Mouse (Mus musculus): ENCODE measurements around the gene Cdk14.

The Cdk14 gene

DNA sequence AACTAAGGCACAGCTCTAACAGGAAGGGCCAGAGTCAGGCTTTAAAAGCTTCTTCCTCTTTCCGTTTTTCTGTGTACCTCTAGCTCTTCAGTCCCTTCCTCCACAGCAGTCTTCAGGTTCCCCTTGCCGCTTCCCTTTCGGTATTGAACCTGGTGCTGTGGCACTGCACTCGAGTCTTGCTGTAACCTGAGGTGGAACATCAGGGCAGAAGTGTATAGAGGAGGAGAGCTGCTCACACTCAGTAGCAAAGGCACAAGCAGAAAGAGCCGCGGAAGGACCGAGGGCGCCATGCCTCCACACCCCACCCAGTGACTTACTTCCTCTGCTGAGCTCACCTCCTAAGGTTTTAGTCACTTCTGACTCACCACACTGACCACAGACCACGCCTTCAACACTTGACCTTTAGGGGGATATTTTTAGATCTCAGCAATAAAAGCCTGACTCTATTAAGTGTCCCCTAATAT, at the start of gene Cdk14:
Gene Cdk14 (minus strand): TSS at position 321 of the 464 bp plus-strand sequence.
- ChIA-PET CTCF (no interaction called here), POLR2A (no interaction called here)

DNA sequence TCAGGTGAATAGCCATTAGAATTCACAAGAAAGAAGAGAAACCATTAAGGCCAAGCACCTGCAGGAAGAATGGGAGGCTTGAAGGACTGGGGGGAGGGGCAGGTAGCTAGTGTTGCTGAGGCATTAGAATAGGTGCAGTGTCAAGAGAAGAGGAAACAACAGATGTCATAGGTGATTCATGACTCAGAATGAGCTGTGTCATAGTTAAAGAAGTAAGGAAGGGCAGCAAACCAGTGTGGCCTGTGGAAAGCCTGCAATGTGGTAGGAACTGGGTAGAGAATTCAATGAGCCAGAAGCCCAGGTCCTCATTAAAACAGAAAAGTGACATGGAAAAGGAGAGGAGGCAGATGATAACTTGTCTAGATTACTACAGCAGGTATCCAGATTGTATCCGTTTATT, 45.1 kb upstream of the Cdk14 start:
- CTCF ChIA-PET: no interaction called here
- POLR2A ChIA-PET: no interaction called here

- ChIA-PET POLR2A (no interaction called here), CTCF (no interaction called here)
Observed at GRCm38 (mm10) chr5:5431746-5432438, 11.8 kb upstream of the Cdk14 start.

DNA sequence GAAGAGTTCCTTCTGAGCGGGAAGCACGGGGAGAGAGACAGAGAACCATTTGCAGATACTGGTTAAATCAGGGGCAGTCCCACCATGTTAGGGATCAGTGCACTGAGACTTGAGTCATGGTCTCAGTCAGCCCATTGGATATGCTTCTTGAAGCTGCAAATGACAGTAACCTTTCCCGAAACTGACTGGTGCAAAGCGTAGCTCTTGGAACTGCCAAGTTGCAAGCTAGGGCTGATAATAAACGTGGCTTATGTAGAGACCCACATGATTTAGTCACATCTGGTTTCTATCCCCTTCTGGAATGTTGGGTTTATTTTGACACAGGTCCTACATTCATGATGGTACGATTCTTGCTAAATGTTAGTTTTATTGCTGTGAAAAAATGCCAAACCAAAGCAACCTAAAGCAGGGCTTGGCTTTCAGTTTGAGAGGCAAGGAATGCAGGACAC, 3.6 kb upstream of the Cdk14 start:
- CTCF ChIA-PET: no interaction called here

DNA sequence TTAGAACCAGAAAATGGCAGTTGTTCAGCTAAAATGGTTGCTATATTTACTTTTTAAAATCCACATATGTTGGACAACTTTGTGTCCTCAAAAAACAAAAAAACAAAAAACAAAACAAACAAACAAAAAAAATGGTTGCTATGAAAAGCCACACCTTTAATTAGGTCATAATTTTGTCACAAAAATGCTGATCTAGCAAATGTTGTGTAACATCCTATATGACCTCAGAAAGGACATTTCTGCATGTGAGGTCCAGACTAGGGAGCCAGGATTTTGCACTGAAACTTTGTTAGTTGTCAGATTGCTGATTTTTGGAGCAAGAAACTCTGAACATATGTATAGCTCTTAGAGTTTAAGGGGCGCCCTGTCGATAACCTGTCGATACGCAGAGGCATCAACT, 3.0 kb upstream of the Cdk14 start:
- CTCF ChIA-PET: no interaction called here
- POLR2A ChIA-PET: no interaction called here

More for the DNA sequence above, 3.6 kb upstream of the Cdk14 start:
- POLR2A ChIA-PET: no interaction called here

GRCm38 (mm10) chr5:5421439-5421838, 1.3 kb upstream of the Cdk14 start:
- ChIA-PET POLR2A (no interaction called here), CTCF (no interaction called here)

DNA sequence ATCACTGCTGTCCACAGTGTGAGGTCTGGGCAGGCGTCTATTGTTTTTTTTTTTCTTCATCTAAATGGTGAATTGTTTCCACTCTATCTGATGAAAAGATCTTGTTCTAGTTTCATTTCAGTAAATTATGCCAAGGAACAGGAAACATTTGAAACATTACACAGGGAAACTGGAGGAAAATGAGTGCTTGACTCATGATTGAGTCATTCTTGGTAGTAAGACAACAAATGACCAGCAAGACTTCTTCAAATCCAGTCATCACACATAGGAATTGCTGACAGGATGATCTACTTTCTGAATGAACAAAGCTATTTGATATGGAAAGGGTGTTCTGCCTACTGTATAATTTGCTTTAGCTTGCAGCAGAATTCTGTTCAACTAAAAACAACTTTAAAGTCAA, 859 bp downstream of the Cdk14 start:
- CTCF ChIA-PET: no interaction called here
- POLR2A ChIA-PET: no interaction called here

DNA sequence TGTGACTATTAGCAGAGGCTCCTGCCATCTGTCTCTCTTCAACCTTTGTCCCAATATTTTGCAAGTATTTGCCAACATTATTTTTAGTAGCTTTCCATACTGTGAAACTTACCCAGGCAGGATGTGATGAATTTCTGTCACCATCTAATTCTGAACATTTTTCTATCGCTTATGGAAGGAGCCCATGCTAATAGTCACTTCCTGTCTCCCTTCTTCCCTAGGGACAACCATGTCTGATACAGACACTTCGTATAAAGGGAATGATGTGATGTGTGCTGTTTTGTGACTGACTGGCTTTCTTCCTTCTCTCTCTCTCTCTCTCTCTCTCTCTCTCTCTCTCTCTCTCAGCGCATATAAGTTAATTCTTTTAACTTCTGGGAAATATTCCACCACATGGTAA, 5.3 kb downstream of the Cdk14 start:
- ChIA-PET POLR2A (no interaction called here), CTCF (no interaction called here)

DNA sequence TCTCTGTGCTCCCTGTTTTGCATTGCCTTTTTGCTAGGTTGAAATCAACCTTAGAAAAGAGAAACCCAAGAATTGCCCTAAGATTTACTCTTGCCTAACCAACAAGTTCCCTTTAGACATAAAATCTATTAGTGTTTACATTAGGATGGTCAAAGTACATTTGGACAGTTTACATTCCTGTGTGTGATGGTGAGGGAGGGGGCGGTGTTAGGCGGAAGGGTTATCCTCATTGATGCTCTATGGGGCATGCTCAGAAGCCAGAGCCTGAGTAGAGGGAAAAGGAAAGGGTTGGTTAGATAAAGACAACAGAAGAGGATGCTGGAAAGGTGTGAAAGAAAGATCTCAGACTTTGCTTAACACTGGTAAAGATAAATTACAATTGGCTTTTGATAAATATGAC, 8.2 kb downstream of the Cdk14 start:
- CTCF ChIA-PET: no interaction called here
- POLR2A ChIA-PET: no interaction called here

DNA sequence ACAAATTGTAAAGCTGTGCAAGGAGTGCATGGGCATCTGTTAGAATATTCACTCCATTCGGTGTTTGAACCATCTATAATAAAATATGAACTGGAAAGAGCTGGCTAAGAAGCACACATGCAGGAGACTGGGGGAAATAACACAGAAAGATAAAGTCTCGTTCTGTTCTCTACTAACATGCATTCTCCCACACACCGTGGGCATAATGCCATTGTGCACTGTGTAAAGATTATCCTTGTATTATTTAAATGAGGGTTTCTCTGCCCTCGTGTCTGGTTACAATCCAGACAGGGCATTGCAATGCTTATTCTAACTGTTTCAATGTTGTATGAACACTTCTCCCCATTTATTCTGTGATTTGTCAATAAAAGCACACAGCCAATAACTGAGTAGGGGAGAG, 18.1 kb downstream of the Cdk14 start:
- CTCF ChIA-PET: no interaction called here
- POLR2A ChIA-PET: no interaction called here

GRCm38 (mm10) chr5:5392786-5393185, 27.3 kb downstream of the Cdk14 start:
- POLR2A ChIA-PET: no interaction called here
- CTCF ChIA-PET: no interaction called here

GRCm38 (mm10) chr5:5380731-5381718, 39.1 kb downstream of the Cdk14 start:
- POLR2A ChIA-PET: no interaction called here
- CTCF ChIA-PET: interaction anchor here in 2 of 4 experiments (0.7 kb wide), 2 partner anchors 69 to 419 kb away, joined by 3 read pairs; no protein-coding TSS in a partner anchor

GRCm38 (mm10) chr5:5379870-5380730, 40.0 kb downstream of the Cdk14 start:
- CTCF ChIA-PET: interaction anchor here in 2 of 4 experiments (0.7 kb wide), 2 partner anchors 40 to 418 kb away, joined by 3 to 4 read pairs; no protein-coding TSS in a partner anchor

GRCm38 (mm10) chr5:5379501-5379869, 40.6 kb downstream of the Cdk14 start:
- POLR2A ChIA-PET: interaction anchor here in 2 of 4 experiments (0.5 to 1.6 kb wide), 2 partner anchors 9 to 10 kb away, joined by 4 read pairs; no protein-coding TSS in a partner anchor
- CTCF ChIA-PET: interaction anchor here in 2 of 4 experiments (0.7 kb wide), 2 partner anchors 39 to 418 kb away, joined by 3 to 4 read pairs; no protein-coding TSS in a partner anchor

More at GRCm38 (mm10) chr5:5379870-5380730, 40.0 kb downstream of the Cdk14 start:
- POLR2A ChIA-PET: interaction anchor here in 2 of 4 experiments (0.5 to 1.6 kb wide), 2 partner anchors 10 to 11 kb away, joined by 4 read pairs; no protein-coding TSS in a partner anchor

- ChIA-PET CTCF (no interaction called here), POLR2A (no interaction called here)
Observed at GRCm38 (mm10) chr5:5374393-5374792, 45.7 kb downstream of the Cdk14 start.

DNA sequence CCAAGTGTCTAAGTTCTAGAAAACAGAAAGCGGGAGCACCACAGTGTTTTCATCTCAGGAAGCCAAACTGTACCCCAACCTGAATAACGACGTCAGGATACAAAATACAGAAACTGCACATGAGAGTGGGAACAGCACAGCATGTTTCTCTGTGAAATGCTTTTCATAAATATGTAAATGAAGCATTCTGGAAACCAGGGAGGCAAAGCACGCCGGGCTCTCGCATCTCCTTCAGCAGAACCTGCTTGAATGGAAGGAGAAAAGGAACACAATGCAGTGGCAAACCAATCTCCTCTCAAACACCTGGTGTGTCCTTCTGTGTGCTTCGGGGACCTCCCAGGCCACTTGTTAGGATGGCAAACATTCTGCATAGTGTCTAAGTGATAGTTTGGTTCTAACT, 46.6 kb downstream of the Cdk14 start:
- POLR2A ChIA-PET: no interaction called here
- CTCF ChIA-PET: no interaction called here

DNA sequence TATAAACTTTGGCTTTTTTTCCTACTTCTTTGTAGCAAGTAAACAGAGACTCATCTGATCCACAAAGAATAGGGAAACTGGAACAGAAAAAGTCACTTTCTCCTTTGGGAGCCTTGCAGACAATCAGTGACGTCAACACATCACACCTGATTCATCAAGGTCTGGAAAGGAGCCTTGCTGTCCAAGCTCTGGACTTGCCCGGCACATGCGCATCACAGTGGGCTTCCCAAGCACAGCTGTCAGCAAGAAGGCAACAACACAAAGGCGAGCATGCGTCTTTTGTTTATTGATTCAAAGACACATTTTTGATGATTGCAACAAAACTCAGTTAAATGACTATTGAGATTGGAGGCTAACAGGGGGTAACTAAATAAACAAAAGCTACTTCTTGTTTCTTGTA, 47.2 kb downstream of the Cdk14 start:
- POLR2A ChIA-PET: no interaction called here
- CTCF ChIA-PET: no interaction called here

- ChIA-PET POLR2A (interaction anchor here in 1 of 4 experiments (0.6 kb wide), 1 partner anchor 996 kb away, joined by 3 read pairs; no protein-coding TSS in a partner anchor), CTCF (no interaction called here)
Observed at GRCm38 (mm10) chr5:5372354-5372753, 47.8 kb downstream of the Cdk14 start.

DNA sequence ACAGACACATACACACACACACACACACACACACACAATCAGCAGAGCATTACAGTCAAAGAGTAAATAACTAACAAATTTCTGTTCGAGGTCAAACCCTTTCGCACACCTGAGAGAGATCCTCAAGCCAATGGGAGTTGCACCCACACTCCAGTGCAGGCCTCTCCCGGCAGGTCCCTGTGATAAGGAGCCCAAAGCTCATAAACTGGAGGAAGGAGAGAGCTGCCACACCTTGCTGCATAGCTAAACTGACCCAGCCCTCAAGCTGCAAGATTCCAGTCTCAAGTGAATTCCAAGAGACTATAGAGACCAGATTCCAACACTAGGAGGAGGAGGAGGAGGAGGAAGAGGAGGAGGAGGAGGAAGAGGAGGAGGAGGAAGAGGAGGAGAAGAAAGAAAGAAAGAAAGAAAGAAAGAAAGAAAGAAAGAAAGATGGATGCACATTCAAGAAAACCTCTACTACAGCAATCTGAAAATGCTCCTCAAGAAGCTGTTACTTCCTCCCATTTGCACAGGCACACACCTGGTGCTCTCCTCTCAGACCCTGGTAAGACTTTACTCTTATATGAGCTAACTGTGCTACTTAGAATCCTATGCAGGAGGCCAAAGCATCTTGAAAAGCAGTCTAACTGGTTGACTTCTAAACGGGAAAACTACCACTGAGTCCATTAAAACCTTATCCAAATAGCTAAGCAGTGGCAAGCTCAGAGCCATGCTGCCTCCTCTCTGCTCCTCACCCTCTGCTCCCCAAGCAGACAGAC, 49.6 kb downstream of the Cdk14 start:
- ChIA-PET POLR2A (interaction anchor here in 2 of 4 experiments (0.8 to 1.3 kb wide), 2 partner anchors 9 to 11 kb away, joined by 3 to 4 read pairs; no protein-coding TSS in a partner anchor), CTCF (no interaction called here)
